Mouse (Mus musculus) ovary, postnatal 14 days (tissue): ENCODE measurements at regions not wholly inside any gene's neighbourhood (a gene's known extent, or its start where the extent isn't known, plus 50 kb on each side); places are given as distances from the start of the nearest gene placed in this dataset.

Experiments
- DNase-seq: peaks from one replicate; pipeline ENCODE4 v3.0.0; 2022; ENCODE audit warnings: low spot score

- no peak for DNase-seq
Measured at GRCm38 (mm10) chr15:42304097-42304496, 2169.9 kb downstream of the 9330182O14Rik start.

- no peak for DNase-seq
Measured at GRCm38 (mm10) chr15:42309586-42309985, 2175.4 kb downstream of the 9330182O14Rik start.

GRCm38 (mm10) chr15:42311166-42311565 is 2177.0 kb downstream of the 9330182O14Rik start:
- no peak for DNase-seq

- DNase-seq: no peak
Measured at GRCm38 (mm10) chr15:42320349-42320748, 2186.2 kb downstream of the 9330182O14Rik start.

GRCm38 (mm10) chr15:42322940-42323339 is 2188.8 kb downstream of the 9330182O14Rik start:
- DNase-seq: no peak

- no peak for DNase-seq
Measured at GRCm38 (mm10) chr15:42325221-42325620, 2191.1 kb downstream of the 9330182O14Rik start.

GRCm38 (mm10) chr15:42328535-42328934 is 2194.4 kb downstream of the 9330182O14Rik start:
- no peak for DNase-seq

- peak; percentile 2 for DNase-seq
Measured at GRCm38 (mm10) chr15:42329742-42330141, 2195.6 kb downstream of the 9330182O14Rik start.

GRCm38 (mm10) chr15:42333642-42334041 is 2199.5 kb downstream of the 9330182O14Rik start:
- no peak for DNase-seq

- DNase-seq: no peak
Measured at GRCm38 (mm10) chr15:42346131-42346530, 2212.0 kb downstream of the 9330182O14Rik start.

GRCm38 (mm10) chr15:42361871-42362270 is 2227.7 kb downstream of the 9330182O14Rik start:
- DNase-seq: no peak

GRCm38 (mm10) chr15:42364979-42365378 is 2230.8 kb downstream of the 9330182O14Rik start:
- DNase-seq: no peak

- no peak for DNase-seq
Measured at GRCm38 (mm10) chr15:42366796-42367195, 2232.6 kb downstream of the 9330182O14Rik start.

- DNase-seq: no peak
Measured at GRCm38 (mm10) chr15:42369603-42370002, 2235.4 kb downstream of the 9330182O14Rik start.

- no peak for DNase-seq
Measured at GRCm38 (mm10) chr15:42370044-42370443, 2235.9 kb downstream of the 9330182O14Rik start.

- no peak for DNase-seq
Measured at GRCm38 (mm10) chr15:42372704-42373286, 2238.6 kb downstream of the 9330182O14Rik start.
